Mouse (Mus musculus) E14TG2a.4 (cell line): ENCODE measurements at regions not wholly inside any gene's neighbourhood (a gene's known extent, or its start where the extent isn't known, plus 50 kb on each side); places are given as distances from the start of the nearest gene placed in this dataset.

Experiments
- H3K27me3 ChIP-seq: 2 replicates; pipeline ENCODE4 v1.6.1; 2014; ENCODE audit warnings: low read length, control low read depth; ENCODE audit not compliant: insufficient read depth
- H3K36me3 ChIP-seq: 2 replicates; pipeline ENCODE4 v1.6.1; 2014; ENCODE audit warnings: low read length, control low read depth; ENCODE audit not compliant: insufficient read depth
- H3K4me1 ChIP-seq: replicated peaks from 2 replicates; pipeline ENCODE4 v1.6.1; 2014; ENCODE audit warnings: low read depth, low read length, control low read depth
- H3K4me3 ChIP-seq: replicated peaks from 2 replicates; pipeline ENCODE4 v1.5.1; 2014; ENCODE audit warnings: mild to moderate bottlenecking, low read length
- H3K9me3 ChIP-seq: 2 replicates; pipeline ENCODE4 v1.6.1; 2014; ENCODE audit warnings: low read length, control low read depth
- CTCF ChIP-seq: conservative IDR thresholded peaks from 2 replicates; pipeline ENCODE4 v1.5.1; 2014; ENCODE audit warnings: low read length
- NANOG ChIP-seq: IDR thresholded peaks from 2 replicates; pipeline ENCODE4 v1.6.1; 2014; ENCODE audit warnings: borderline replicate concordance, low read length, mixed read lengths
- POU5F1 ChIP-seq: IDR thresholded peaks from 2 replicates; pipeline ENCODE4 v1.6.1; 2014; ENCODE audit warnings: low read length, borderline replicate concordance

- no peak for TF ChIP-seq NANOG
- peak; percentile 86 for TF ChIP-seq CTCF
- TF ChIP-seq POU5F1: no peak
- H3K4me1 ChIP-seq: no peaks in the 10 kb centered on the region
- no peak overlapping the region for H3K4me3 ChIP-seq
- no peaks in the 10 kb centered on the region for H3K36me3 ChIP-seq
- H3K27me3 ChIP-seq: no peaks in the 10 kb centered on the region
- H3K9me3 ChIP-seq: no peaks in the 10 kb centered on the region
These were observed 54.2 kb upstream of the Rfpl4b start for GRCm38 (mm10) chr10:38875667-38876245.

- no peaks in the 10 kb centered on the region for H3K9me3 ChIP-seq
- H3K27me3 ChIP-seq: no peaks in the 10 kb centered on the region
- H3K4me3 ChIP-seq: no peak overlapping the region
- no peaks in the 10 kb centered on the region for H3K36me3 ChIP-seq
- H3K4me1 ChIP-seq: no peaks in the 10 kb centered on the region
- TF ChIP-seq CTCF (no peak), POU5F1 (no peak), NANOG (no peak)
These were observed 57.7 kb upstream of the Rfpl4b start for GRCm38 (mm10) chr10:38879271-38879670.

GRCm38 (mm10) chr10:38880642-38881187 is 59.1 kb upstream of the Rfpl4b start:
- no peaks in the 10 kb centered on the region for H3K27me3 ChIP-seq
- H3K4me3 ChIP-seq: no peak overlapping the region
- no peaks in the 10 kb centered on the region for H3K4me1 ChIP-seq
- no peaks in the 10 kb centered on the region for H3K9me3 ChIP-seq
- H3K36me3 ChIP-seq: no peaks in the 10 kb centered on the region
- TF ChIP-seq NANOG (no peak), CTCF (no peak), POU5F1 (no peak)

GRCm38 (mm10) chr10:38882154-38882553 is 60.6 kb upstream of the Rfpl4b start:
- Histone ChIP-seq H3K4me1 (no peaks in the 10 kb centered on the region), H3K36me3 (no peaks in the 10 kb centered on the region), H3K27me3 (no peaks in the 10 kb centered on the region), H3K9me3 (no peaks in the 10 kb centered on the region), H3K4me3 (no peak overlapping the region)
- no peak for TF ChIP-seq CTCF
- no peak for TF ChIP-seq POU5F1
- TF ChIP-seq NANOG: no peak

GRCm38 (mm10) chr10:38883816-38884599 is 62.4 kb upstream of the Rfpl4b start:
- no peak overlapping the region for H3K4me3 ChIP-seq
- 0 out of 2 replicates have a peak, but pooled peaks cover under 1% of the 10 kb centered on the region for H3K9me3 ChIP-seq
- H3K27me3 ChIP-seq: no peaks in the 10 kb centered on the region
- H3K36me3 ChIP-seq: no peaks in the 10 kb centered on the region
- H3K4me1 ChIP-seq: no peaks in the 10 kb centered on the region
- TF ChIP-seq NANOG: no peak
- no peak for TF ChIP-seq POU5F1
- TF ChIP-seq CTCF: no peak

- TF ChIP-seq POU5F1 (no peak), NANOG (no peak), CTCF (no peak)
- Histone ChIP-seq H3K4me1 (no peaks in the 10 kb centered on the region), H3K4me3 (no peak overlapping the region), H3K27me3 (no peaks in the 10 kb centered on the region), H3K36me3 (no peaks in the 10 kb centered on the region), H3K9me3 (0 out of 2 replicates have a peak, but pooled peaks cover 2% of the 10 kb centered on the region)
These were observed 63.1 kb upstream of the Rfpl4b start for GRCm38 (mm10) chr10:38884641-38885040.

- 0 out of 2 replicates have a peak, but pooled peaks cover 6% of the 10 kb centered on the region for H3K9me3 ChIP-seq
- H3K4me3 ChIP-seq: no peak overlapping the region
- no peaks in the 10 kb centered on the region for H3K27me3 ChIP-seq
- TF ChIP-seq NANOG: no peak
- TF ChIP-seq CTCF: no peak
- no peak for TF ChIP-seq POU5F1
- no peaks in the 10 kb centered on the region for H3K36me3 ChIP-seq
- no peaks in the 10 kb centered on the region for H3K4me1 ChIP-seq
These were observed 64.9 kb upstream of the Rfpl4b start for GRCm38 (mm10) chr10:38886441-38886840.

- no peaks in the 10 kb centered on the region for H3K27me3 ChIP-seq
- TF ChIP-seq POU5F1: no peak
- no peak for TF ChIP-seq NANOG
- no peak for TF ChIP-seq CTCF
- 0 out of 2 replicates have a peak, but pooled peaks cover 6% of the 10 kb centered on the region for H3K9me3 ChIP-seq
- H3K4me1 ChIP-seq: no peaks in the 10 kb centered on the region
- H3K4me3 ChIP-seq: no peak overlapping the region
- H3K36me3 ChIP-seq: no peaks in the 10 kb centered on the region
These were observed 66.3 kb upstream of the Rfpl4b start for GRCm38 (mm10) chr10:38887896-38888295.
